Mouse (Mus musculus) ovary, postnatal 36 days (tissue): ENCODE results near the gene Cpeb2.
A peak's percentile ranks its signal among the peaks of the same experiment; 100 is the strongest.

Source experiments
- DNase-seq: peaks from one replicate; pipeline ENCODE4 v3.0.0; 2022; ENCODE audit warnings: low spot score, mixed read lengths

The Cpeb2 gene

GRCm38 (mm10) chr5:43232480-43233315, at the start of gene Cpeb2:
Gene Cpeb2 (plus strand): TSS chr5:43233170.
- DNase-seq, result peak; percentile 97

GRCm38 (mm10) chr5:43183556-43183955, 49.4 kb upstream of the Cpeb2 start:
- no peak for DNase-seq

- no peak for DNase-seq
Observed at GRCm38 (mm10) chr5:43184834-43185233, 48.1 kb upstream of the Cpeb2 start.

- DNase-seq, result no peak
Observed at GRCm38 (mm10) chr5:43185478-43185877, 47.5 kb upstream of the Cpeb2 start.

GRCm38 (mm10) chr5:43200686-43201085, 32.3 kb upstream of the Cpeb2 start:
- no peak for DNase-seq

GRCm38 (mm10) chr5:43206495-43207053, 26.4 kb upstream of the Cpeb2 start:
- no peak for DNase-seq

- DNase-seq, result no peak
Observed at GRCm38 (mm10) chr5:43217468-43217867, 15.5 kb upstream of the Cpeb2 start.

GRCm38 (mm10) chr5:43217987-43218846, 14.8 kb upstream of the Cpeb2 start:
- no peak for DNase-seq

GRCm38 (mm10) chr5:43218847-43219132, 14.2 kb upstream of the Cpeb2 start:
- DNase-seq, result no peak

GRCm38 (mm10) chr5:43223359-43223758, 9.6 kb upstream of the Cpeb2 start:
- DNase-seq, result no peak

GRCm38 (mm10) chr5:43224245-43224644, 8.7 kb upstream of the Cpeb2 start:
- DNase-seq, result no peak

- DNase-seq, result no peak
Observed at GRCm38 (mm10) chr5:43226160-43226559, 6.8 kb upstream of the Cpeb2 start.

- no peak for DNase-seq
Observed at GRCm38 (mm10) chr5:43227607-43228006, 5.4 kb upstream of the Cpeb2 start.

GRCm38 (mm10) chr5:43231061-43231460, 1.9 kb upstream of the Cpeb2 start:
- no peak for DNase-seq

- no peak for DNase-seq
Observed at GRCm38 (mm10) chr5:43232149-43232479, 856 bp upstream of the Cpeb2 start.

GRCm38 (mm10) chr5:43233316-43234181, 579 bp downstream of the Cpeb2 start:
- peak; percentile 79 for DNase-seq

- peak; percentile 61 for DNase-seq
Observed at GRCm38 (mm10) chr5:43234321-43235185, 1.6 kb downstream of the Cpeb2 start.

GRCm38 (mm10) chr5:43235186-43235785, 2.3 kb downstream of the Cpeb2 start:
- no peak for DNase-seq

GRCm38 (mm10) chr5:43235997-43236396, 3.0 kb downstream of the Cpeb2 start:
- no peak for DNase-seq

GRCm38 (mm10) chr5:43236476-43236875, 3.5 kb downstream of the Cpeb2 start:
- DNase-seq, result no peak

- no peak for DNase-seq
Observed at GRCm38 (mm10) chr5:43237238-43237637, 4.3 kb downstream of the Cpeb2 start.
